Mouse (Mus musculus) heart, postnatal 0 days (tissue): Measurements from ENCODE around the gene Chd8.

Experiments used
- CTCF ChIP-seq: IDR thresholded peaks from 2 replicates; pipeline ENCODE4 v1.5.1; 2016; ENCODE audit warnings: antibody characterized with exemption, control low read depth, low read depth
- EP300 ChIP-seq: IDR thresholded peaks from 2 replicates; pipeline ENCODE4 v1.6.1; 2016; ENCODE audit warnings: antibody characterized with exemption, low read depth

DNA sequence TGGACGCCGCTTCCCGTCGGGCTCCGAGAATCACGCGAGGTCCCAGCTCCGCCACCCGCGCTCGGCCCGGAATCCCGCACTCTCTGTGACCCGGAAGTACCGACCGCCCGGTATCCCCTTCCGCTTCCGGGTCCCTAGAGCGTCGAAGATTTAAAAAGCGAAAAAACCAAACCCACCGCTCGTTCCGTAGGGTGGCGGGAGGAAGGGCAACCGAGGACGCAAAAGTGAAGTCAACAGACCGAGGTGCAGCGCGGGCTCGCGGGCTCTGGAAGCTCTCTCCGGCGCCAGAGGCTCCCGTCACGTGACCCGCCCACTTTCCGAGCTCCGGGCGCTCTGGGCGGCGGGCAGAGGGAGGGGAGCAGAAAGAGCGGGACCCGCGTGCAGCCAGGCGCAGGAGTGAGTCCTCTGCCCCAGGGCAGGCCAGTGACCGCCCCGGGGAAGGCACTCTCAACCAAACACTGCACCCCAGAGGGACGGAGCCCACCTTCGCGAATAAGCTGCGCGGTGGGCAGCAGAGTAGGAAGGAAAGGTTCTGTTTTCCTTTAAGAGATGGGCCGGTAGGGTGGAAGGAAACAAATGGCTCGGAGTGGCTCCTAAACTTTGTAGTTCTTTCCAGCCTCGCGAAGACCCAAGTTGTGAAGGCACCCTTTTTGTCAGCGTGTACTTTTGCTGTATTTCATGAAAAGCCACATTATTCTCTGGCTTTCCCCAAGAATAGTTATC is 60.3 kb downstream of the Chd8 start, which contains the start of gene Supt16:
- no peak for TF ChIP-seq EP300
- TF ChIP-seq CTCF = no peak
